ENCODE assay signal across 23 mouse cellular contexts in genomic region chr6:140633616-140634015, GRCm38 (mm10). TPM values are rescaled to one million over a fixed set of nuclear protein-coding genes. Genes with fewer than 3 reads are reported as not detected.
DNase-seq lines count a peak whose midpoint lies in the region; ATAC-seq and TF ChIP-seq lines count a peak whose summit lies in the region.
"Had no signal": no experiment of that assay in that cellular context is flagged by ENCODE, and none has a peak within 500 bp of the region (broad histone marks: within the 10 kb centered on the region; RNA-seq: fewer than 3 reads in every experiment).

No protein-coding gene starts in this region.

- H3K4me2 ChIP-seq in heart, embryonic 11.5 days, result no peak overlapping the region
- no peak overlapping the region for H3K4me2 ChIP-seq in midbrain, postnatal 0 days (ENCODE audit: low read depth, low read length, poor library complexity, severe bottlenecking)
- no peak overlapping the region for H3K4me2 ChIP-seq in midbrain, embryonic 13.5 days (replicated peaks)
- H3K4me2 ChIP-seq: embryonic facial prominence, embryonic 15.5 days; hindbrain, embryonic 15.5 days; limb, embryonic 15.5 days; lung, embryonic 14.5 days; midbrain, embryonic 15.5 days; neural tube, embryonic 13.5 days had no signal

- H3K27me3 ChIP-seq in heart, embryonic 11.5 days (ENCODE audit: control insufficient read depth, insufficient read depth, low read length), result no peaks in the 10 kb centered on the region
- H3K27me3 ChIP-seq in midbrain, postnatal 0 days (ENCODE audit: insufficient read depth, low read length), result no peaks in the 10 kb centered on the region
- no peaks in the 10 kb centered on the region for H3K27me3 ChIP-seq in midbrain, embryonic 13.5 days
- H3K27me3 ChIP-seq in limb, embryonic 10.5 days (ENCODE audit: low read depth, poor library complexity, severe bottlenecking), result no peaks in the 10 kb centered on the region
- H3K27me3 ChIP-seq: embryonic facial prominence, embryonic 15.5 days; hindbrain, embryonic 15.5 days; limb, embryonic 15.5 days; midbrain, embryonic 15.5 days; neural tube, embryonic 13.5 days had no signal

- 94% methylated on average over 8 of the region's 8 CpGs for WGBS in heart, embryonic 11.5 days (ENCODE audit: insufficient replicate concordance)
- 72% methylated on average over 8 of the region's 8 CpGs for WGBS in midbrain, postnatal 0 days
- WGBS in midbrain, embryonic 13.5 days, result 90% methylated on average over 8 of the region's 8 CpGs
- 97% methylated on average over 8 of the region's 8 CpGs for WGBS in limb, embryonic 10.5 days

- H3K9ac ChIP-seq in heart, embryonic 11.5 days (ENCODE audit: low read depth, low read length), result no peak overlapping the region
- H3K9ac ChIP-seq in midbrain, postnatal 0 days (replicated peaks; ENCODE audit: low read length, poor library complexity, severe bottlenecking), result no peak overlapping the region
- H3K9ac ChIP-seq in midbrain, embryonic 13.5 days (replicated peaks), result no peak overlapping the region
- H3K9ac ChIP-seq: embryonic facial prominence, embryonic 15.5 days; hindbrain, embryonic 15.5 days; limb, embryonic 15.5 days; liver, embryonic 14.5 days; lung, embryonic 14.5 days; midbrain, embryonic 15.5 days; neural tube, embryonic 13.5 days had no signal

- no peak overlapping the region for H3K4me3 ChIP-seq in heart, embryonic 11.5 days (ENCODE audit: low read depth, low read length)
- H3K4me3 ChIP-seq in midbrain, postnatal 0 days (ENCODE audit: low read depth, low read length), result no peak overlapping the region
- no peak overlapping the region for H3K4me3 ChIP-seq in midbrain, embryonic 13.5 days (replicated peaks)
- no peak overlapping the region for H3K4me3 ChIP-seq in limb, embryonic 10.5 days
- H3K4me3 ChIP-seq: embryonic facial prominence, embryonic 15.5 days; hindbrain, embryonic 15.5 days; limb, embryonic 15.5 days; midbrain, embryonic 15.5 days; myocyte; neural tube, embryonic 13.5 days had no signal

- DNase-seq in cerebellum, postnatal 4 days (ENCODE audit: low spot score in 2 of 2), result no peak
- peak; percentile 54 for DNase-seq in heart, postnatal 4 days
- DNase-seq in midbrain, postnatal 0 days (ENCODE audit: low spot score), result peak; percentile 16
- peak; percentile 50 to 51 for DNase-seq in cerebellum, postnatal 36 days
- no peak for DNase-seq in limb, embryonic 10.5 days (ENCODE audit: low spot score)
- DNase-seq: adrenal gland, postnatal 25 days; kidney, adult 9 months; kidney, postnatal 14 days; lung, embryonic 14.5 days; right cerebral cortex, postnatal 4 days; thymus, postnatal 25 days had no signal

- no peaks in the 10 kb centered on the region for H3K4me1 ChIP-seq in heart, embryonic 11.5 days (ENCODE audit: control insufficient read depth, insufficient read depth, low read length)
- no peaks in the 10 kb centered on the region for H3K4me1 ChIP-seq in midbrain, postnatal 0 days (ENCODE audit: insufficient read depth, low read length)
- peaks cover 18% of the 10 kb centered on the region for H3K4me1 ChIP-seq in midbrain, embryonic 13.5 days (replicated peaks)
- H3K4me1 ChIP-seq in limb, embryonic 10.5 days, result no peaks in the 10 kb centered on the region
- H3K4me1 ChIP-seq: embryonic facial prominence, embryonic 15.5 days had no signal

- H3K36me3 ChIP-seq in heart, embryonic 11.5 days (ENCODE audit: control insufficient read depth, insufficient read depth, low read length), result peaks cover 7% of the 10 kb centered on the region
- peaks cover 17% of the 10 kb centered on the region for H3K36me3 ChIP-seq in midbrain, postnatal 0 days (ENCODE audit: insufficient read depth, low read length)
- peaks cover 38% of the 10 kb centered on the region for H3K36me3 ChIP-seq in midbrain, embryonic 13.5 days
- peaks cover 54% of the 10 kb centered on the region for H3K36me3 ChIP-seq in limb, embryonic 10.5 days

- ATAC-seq in cerebellum, adult (ENCODE audit: insufficient number of reproducible peaks, low FRiP score, low TSS enrichment), result peak; percentile 31; the same call in 1 of the 2 replicates
- ATAC-seq in heart, embryonic 11.5 days (replicated peaks; ENCODE audit: insufficient number of reproducible peaks, low FRiP score, low TSS enrichment), result no peak
- ATAC-seq in midbrain, postnatal 0 days (ENCODE audit: low FRiP score), result no peak
- no peak for ATAC-seq in midbrain, embryonic 13.5 days
- ATAC-seq: forebrain, embryonic 14.5 days; intestine, embryonic 16.5 days; midbrain, embryonic 15.5 days had no signal

- no peaks in the 10 kb centered on the region for H3K9me3 ChIP-seq in heart, embryonic 11.5 days (replicated peaks; ENCODE audit: control insufficient read depth, low read length)
- no peaks in the 10 kb centered on the region for H3K9me3 ChIP-seq in midbrain, postnatal 0 days (ENCODE audit: low read length)
- no peaks in the 10 kb centered on the region for H3K9me3 ChIP-seq in midbrain, embryonic 13.5 days
- no peaks in the 10 kb centered on the region for H3K9me3 ChIP-seq in limb, embryonic 10.5 days (replicated peaks)
- H3K9me3 ChIP-seq: embryonic facial prominence, embryonic 15.5 days; hindbrain, embryonic 15.5 days; limb, embryonic 15.5 days; midbrain, embryonic 15.5 days; neural tube, embryonic 13.5 days had no signal

- H3K27ac ChIP-seq in heart, embryonic 11.5 days (ENCODE audit: low read depth, low read length), result no peak overlapping the region
- H3K27ac ChIP-seq in midbrain, postnatal 0 days (ENCODE audit: low read depth, low read length), result no peak overlapping the region
- no peak overlapping the region for H3K27ac ChIP-seq in midbrain, embryonic 13.5 days
- no peak overlapping the region for H3K27ac ChIP-seq in limb, embryonic 10.5 days
- H3K27ac ChIP-seq: embryonic facial prominence, embryonic 15.5 days; hindbrain, embryonic 15.5 days; limb, embryonic 15.5 days; liver, embryonic 14.5 days; midbrain, embryonic 15.5 days; neural tube, embryonic 13.5 days had no signal

- no peak for TF ChIP-seq CTCF in midbrain, postnatal 0 days (IDR thresholded peaks at IDR 0.05)

RNA-seq across cellular contexts. Expression of gene Aebp2, which starts 11.2 kb away (rescaled TPM):
- total RNA-seq in heart, postnatal 4 days (2021), result 10 to 100 TPM; 49.0 to 49.1 TPM
- polyA plus RNA-seq in heart, embryonic 11.5 days (2014; fragmentation: Nextera tagmentation; extraction: Ambion mirVana), result 8.3 and 12.4 TPM in 2 replicates
- 31.5 and 38.5 TPM in 2 replicates for total RNA-seq in midbrain, postnatal 0 days (2014; rRNA removed)
- polyA plus RNA-seq in midbrain, postnatal 0 days (2015; fragmentation: Nextera tagmentation; extraction: Ambion mirVana), result 3.9 and 5.3 TPM in 2 replicates
- polyA plus RNA-seq in midbrain, embryonic 13.5 days (2015; fragmentation: Nextera tagmentation; extraction: Ambion mirVana), result 11.3 and 11.7 TPM in 2 replicates
- 9.1 and 9.2 TPM in 2 replicates for polyA plus RNA-seq in limb, embryonic 10.5 days (2016; fragmentation: Nextera tagmentation; extraction: Ambion mirVana)

Comparison
In these comparisons a context has a peak if more than half of its experiments do, and no peak if none do; other contexts are left out.
1. DNase-seq: peak in heart, postnatal 4 days (single experiment), midbrain, postnatal 0 days (single experiment) and cerebellum, postnatal 36 days (2 of 2); none in cerebellum, postnatal 4 days (0 of 2) and limb, embryonic 10.5 days (single experiment).